Mouse (Mus musculus) gastrocnemius, postnatal 36 days (tissue): Measurements from ENCODE around the gene Fyb2. TPM values are rescaled to one million over a fixed set of nuclear protein-coding genes. Genes with fewer than 3 reads are reported as not detected.

Experiments used
- DNase-seq, 2 experiments: peaks; one replicate each; pipeline ENCODE4 v3.0.0; 2022
- intact Hi-C: fragments of 180-260 bp; cut with DNase I; formaldehyde crosslinking; loops from one replicate; pipeline ENCODE4 v1.15.1; 2025
- long read RNA-seq, 2 experiments: library from polyadenylated mRNA; stranded (forward); transcript quantifications; one replicate each; pipeline ENCODE4 v2.0.0; 2021
- total RNA-seq, 2 experiments: library from RNA; stranded (reverse); gene quantifications; 2 replicates each; pipeline ENCODE4 v1.2.3; 2021

Fyb2 gene
- under 1 TPM in 1 of 2 experiments, not detected in 1; 0.10 TPM for total RNA-seq
- long read RNA-seq, experiment 1: 0 reads
- long read RNA-seq, experiment 2: 0 reads

DNA sequence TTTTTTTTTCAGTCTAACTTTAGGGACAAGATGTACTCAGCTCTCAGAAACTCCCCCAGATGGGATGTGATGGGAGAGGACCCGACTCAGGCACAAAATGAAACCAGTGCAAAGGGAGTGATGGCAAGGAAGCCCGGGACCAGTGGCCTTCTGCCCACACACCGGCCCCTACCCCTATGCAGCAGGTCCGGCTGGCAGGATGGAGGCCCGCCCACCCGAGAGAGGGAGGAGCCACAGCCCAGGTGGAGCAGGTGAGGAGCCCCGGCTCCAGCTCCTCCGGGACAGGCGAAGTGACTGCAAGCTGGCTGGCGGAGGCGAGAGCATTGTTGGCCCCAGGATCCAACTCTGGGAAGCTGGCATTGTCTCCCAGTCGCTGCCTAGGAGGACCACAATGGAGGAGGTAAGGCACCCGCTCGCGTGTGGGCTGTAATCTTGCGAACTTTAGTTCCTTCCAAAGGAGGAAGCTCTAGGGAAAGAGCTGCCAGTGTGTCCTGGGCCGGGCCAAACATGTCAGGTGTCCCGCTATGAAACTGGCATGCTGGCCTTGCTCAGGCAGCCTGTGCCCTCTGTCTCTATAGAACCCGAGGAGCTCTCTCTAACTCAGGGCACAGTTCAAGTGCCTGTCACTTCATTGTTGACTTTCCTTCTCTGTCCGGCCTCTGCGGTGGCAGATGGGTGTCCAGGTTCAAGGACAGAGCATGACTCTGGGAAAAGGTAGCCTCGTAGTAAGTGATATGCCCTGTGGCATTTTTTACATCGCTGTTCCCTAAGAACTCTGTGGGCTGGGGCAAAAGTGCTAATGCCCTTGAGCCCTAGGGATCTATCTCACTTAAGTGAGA, at the start of gene Fyb2:
Fyb2 (plus strand) TSS at position 166 of the 839 bp plus-strand sequence.
- no peak for DNase-seq
- intact Hi-C loops: loop anchor here (2.0 kb wide), 1 partner anchor 213 kb away; no protein-coding TSS in a partner anchor

DNA sequence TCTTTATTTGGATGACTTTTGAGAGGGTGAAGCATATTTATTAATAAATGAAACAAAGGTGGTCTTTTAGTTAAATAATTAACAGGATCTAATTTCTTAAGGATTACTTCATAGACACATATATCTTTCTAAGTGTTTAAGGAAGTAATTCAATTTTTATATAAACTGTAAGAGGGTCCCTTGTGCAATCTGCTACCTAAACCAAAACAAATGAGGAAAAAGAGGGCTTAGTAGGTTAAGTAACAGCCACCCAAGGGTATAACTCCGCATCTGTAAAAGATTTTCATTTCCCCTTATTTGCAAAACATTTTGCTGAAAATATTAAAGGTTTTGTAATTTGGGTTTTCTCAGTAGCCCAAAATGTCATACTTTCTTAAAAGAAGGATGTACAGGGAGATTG, 48.9 kb upstream of the Fyb2 start:
- intact Hi-C loops: no loop called here
- no peak for DNase-seq

DNA sequence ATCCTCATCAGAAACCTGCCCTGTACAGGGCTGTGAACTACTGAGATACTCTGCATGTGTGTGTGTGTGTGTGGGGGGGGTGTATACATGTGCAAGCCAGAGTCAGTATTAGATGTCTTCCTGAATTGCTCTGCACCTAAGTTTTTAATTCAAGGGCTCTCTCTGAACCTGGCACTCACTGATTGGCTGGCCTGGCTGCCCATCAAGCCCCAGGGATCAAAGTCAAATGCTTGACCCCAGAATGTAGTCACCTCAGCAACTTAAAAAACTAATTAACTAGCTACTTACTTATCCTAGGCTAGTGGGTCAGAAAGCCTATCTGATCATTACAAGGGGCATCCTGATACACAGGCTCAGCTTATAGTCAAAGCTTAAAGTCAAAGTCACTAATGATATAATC, 43.7 kb upstream of the Fyb2 start:
- intact Hi-C loops: no loop called here
- no peak for DNase-seq

DNA sequence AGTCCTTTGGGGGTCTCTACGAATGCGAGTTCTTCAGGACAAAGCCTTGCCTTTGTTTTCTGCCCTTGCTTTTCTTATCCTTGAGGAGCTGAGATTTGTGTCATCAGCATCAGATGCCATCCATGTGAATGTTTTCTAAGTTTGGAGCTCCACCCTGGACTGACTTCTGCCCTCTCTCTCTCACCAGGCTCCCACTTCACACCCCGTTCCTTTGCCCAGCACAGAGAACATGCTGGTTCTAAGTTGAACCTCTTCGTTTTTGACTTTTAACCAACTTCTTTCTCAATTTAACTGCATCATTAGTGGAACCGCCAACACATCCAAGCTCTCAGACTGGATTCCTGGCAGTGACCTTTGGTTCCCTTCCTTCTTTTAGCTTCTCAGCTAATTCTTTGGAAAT, 43.1 kb upstream of the Fyb2 start:
- no peak for DNase-seq
- intact Hi-C loops: no loop called here

DNA sequence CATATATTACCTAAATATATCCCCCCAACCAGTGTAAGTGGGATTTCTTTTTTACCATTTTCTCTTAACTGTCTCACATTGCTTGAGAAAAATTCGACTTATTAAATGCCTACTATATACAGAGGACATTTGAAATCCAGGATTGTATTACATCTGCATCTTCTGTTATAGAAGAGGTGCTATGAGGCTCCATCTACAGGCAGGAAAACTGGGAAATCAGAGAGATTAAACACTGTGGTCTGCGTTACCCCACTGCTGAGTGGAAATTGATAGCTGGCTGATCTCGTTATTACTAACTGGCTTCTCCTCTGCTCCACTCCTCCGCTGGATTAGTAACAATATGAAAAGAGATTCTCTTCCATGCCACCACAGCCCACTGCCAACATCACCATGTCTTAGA, 37.4 kb upstream of the Fyb2 start:
- DNase-seq: no peak
- intact Hi-C loops: no loop called here

DNA sequence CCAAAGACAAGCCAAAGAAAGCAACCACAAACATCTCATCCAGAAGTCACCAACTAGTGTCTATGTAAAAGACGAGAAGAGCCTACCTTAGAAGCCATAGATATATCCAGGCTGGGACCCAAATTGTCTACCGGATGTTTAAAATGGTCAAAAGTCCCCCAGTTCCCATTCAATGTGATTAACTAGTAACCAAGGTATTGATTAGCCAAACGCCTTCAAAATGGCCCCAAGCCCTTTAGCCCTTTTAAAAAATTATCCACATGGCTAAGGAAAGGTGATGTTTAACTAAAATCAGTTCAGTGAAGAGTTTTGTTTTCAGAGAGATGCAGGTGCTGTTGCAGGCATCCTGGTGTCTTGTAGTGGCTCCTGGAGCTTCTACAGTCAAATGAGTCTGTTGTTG, 36.9 kb upstream of the Fyb2 start, which contains the start of gene C8a:
C8a (minus strand) TSS at position 76 of the 400 bp plus-strand sequence.
- DNase-seq: no peak
- intact Hi-C loops: no loop called here

DNA sequence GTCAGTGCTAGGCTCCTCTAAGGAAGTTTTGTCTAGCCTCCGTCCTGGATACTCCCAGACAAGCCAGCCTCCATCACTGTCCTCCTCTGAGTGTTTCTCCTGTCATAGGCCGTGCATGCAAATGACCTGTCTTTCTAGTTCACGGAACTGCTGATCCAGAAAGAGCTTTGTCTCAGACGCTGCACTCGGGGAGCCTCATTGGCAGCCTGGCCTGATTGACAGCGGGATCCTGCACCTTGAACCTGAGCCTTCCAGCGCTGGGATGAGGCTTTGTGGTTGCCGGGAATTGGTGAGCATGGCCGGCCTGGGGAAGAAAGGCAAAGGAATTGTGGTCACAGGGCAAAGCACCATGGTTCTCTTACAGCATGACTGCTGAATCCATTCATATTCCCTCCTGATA, 25.8 kb upstream of the Fyb2 start:
- DNase-seq: no peak
- intact Hi-C loops: no loop called here

DNA sequence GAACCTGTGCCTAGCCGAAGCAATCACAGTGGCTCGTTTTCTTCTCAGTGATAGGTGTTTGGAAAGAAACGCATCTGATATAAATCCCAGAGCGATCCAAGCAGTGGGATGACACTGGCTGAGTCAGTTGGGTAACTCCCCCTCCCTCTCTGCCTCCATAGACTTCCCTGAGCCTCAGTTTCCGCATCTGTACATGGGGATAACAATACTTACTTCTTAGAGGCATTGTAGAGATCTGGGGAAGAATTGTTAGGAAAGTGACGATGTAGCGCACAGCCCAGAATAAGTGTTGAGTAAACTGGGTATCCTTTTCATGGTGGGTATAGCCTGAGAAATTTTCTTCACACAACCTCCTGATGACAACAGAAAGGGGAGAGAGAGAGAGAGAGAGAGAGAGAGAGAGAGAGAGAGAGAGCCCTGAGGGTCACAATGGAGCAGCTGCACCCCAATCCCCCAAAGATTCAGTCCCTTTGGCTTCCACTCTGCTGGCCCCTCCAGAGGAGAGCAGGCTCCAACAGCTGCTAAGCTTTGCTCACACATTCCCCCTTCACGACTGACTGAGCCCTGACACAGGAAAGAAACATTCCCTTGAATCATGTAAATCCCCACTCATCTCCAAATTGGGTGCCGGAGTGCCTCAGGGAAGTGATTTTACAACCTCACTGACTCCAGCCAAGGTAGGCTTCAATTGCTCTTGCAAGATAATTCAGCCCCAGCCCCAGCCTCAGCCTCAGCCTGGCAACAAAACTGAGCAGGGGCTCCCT, 24.6 kb upstream of the Fyb2 start:
- DNase-seq: no peak
- intact Hi-C loops: no loop called here

DNA sequence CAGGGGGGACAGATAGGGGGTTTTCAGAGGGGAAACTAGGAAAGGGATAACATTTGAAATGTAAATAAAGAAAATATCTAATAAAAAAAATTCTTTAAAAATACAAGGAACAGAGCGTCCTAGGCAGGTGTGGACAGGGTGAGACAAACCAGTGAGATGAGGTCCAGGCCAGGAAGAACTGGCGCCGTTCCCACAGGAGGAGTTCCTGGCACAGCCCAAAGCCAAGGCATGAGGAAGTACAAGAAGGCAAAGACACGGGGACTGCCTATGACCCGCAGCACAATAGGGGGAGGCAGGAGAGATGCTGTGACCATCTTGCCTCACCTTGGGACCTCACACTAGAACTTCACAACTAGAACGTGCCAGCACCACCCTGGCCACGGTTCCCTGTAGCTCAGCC, 21.5 kb upstream of the Fyb2 start:
- intact Hi-C loops: loop anchor here (5.0 kb wide), 2 partner anchors 224 to 379 kb away; no protein-coding TSS in a partner anchor
- no peak for DNase-seq

DNA sequence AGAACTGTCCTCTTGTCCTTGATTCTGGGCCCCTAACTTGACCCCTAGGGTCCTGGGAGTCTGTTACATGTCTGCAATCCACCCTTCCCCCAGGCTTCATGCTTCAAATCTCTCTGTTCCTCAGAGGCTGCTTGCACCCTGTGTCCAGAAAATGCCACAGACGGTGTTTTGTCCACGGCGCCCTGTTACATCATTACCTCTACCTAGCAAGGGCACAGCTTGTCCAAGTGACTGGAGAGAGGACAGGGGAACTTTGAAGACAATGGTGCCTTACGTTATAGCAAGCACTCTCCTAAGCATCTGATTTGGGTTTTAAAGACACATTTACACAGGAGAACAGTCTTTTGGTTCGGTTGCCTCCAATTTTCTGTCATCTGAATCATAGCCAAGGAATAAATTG, 19.7 kb upstream of the Fyb2 start:
- intact Hi-C loops: loop anchor here (5.0 kb wide), 2 partner anchors 226 to 381 kb away; no protein-coding TSS in a partner anchor
- no peak for DNase-seq

DNA sequence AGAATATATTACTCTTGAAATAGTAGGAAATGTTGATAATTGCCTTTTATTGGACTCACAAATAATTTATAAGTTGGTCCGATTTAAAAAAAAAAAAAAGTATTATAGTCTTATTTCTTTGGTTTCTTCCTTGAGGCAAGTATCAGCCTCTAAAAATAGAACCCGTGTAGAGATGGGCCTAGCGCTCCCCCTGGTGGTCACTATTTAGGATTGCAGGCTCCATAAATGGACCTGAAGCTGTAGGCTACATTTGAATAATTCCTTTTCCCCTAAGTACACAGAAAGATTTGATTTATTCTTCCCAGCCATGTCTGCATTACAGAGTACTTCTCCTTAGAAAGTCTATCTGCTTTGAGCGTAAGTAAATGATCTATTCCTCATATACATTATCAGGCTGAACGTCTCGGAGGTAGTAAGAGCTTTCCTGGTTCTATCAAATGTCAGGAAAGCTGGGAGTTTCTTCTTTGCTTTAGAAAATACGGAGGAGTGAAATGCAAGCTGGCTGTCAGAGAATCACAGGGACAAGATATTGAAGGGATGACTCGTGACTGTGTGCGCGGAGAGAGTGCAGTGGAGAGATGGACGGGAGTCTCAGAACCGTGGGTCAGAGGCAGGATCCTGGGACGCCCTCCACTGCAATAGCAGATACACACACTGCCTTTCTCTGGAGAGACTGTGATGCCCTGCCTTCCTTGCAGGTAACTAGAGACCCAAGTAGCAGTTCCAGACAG, 19.1 kb upstream of the Fyb2 start:
- intact Hi-C loops: loop anchor here (5.0 kb wide), 2 partner anchors 227 to 382 kb away; no protein-coding TSS in a partner anchor
- peak in 1 of 2 experiments; percentile 12 for DNase-seq

DNA sequence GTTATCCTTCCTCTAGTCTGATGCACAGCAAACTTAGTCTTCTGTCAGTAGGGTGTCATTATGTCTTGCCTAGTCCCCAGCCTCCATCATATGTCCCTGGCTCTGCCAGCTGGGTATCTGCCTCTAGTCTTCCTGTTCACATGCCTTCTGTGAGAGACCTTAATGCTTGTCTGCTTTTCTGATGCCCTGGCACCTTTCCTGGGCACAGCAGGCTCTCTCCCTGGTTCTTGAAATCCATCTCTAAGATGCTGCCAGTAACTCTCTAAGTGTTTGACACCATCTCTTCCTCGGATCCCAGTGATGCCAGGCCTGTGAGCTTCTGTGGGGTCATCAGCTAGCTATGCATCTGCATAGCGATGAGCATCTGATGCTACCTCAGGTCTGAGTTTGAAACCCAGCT, 10.4 kb upstream of the Fyb2 start:
- intact Hi-C loops: no loop called here
- DNase-seq: no peak

DNA sequence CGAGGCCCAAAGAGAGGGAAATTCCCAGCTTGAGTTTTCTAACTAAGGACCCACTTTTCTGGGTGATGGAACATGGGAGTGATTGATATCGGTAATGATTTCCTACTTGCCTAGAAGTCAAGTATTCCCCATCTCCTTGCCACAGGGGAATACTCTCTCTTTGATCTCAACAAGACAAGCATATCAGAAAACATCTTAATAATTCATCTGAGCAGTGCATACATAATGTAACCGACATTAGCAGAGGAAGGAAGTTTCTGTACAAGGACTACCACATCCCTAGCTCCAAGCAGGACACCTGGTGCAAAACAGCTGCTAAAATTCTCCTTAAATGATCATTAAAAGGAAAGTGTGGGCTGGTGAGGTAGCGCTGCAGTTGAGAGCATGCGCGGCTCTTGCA, 8.2 kb upstream of the Fyb2 start:
- DNase-seq: no peak
- intact Hi-C loops: no loop called here

DNA sequence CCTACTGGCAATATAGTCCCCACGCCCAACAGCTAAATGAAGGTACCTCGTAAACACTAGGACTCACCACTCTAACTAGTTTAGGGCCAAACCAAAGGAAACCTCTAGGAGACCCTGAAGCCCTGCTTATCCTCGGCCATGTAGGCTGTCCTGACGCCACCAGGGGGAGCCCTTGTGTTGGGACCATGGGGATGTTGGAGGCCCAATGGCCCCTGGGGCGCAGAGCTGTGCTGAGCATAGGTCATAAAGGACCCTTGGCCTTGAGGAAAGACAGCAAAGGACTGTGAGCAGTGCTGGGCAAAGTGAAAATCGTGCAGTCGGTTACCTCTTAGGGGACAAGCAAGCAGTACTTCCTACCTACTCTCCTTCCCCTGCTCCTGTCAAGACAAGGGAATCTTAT, 1.6 kb upstream of the Fyb2 start:
- peak; percentile 53 to 60 for DNase-seq
- intact Hi-C loops: no loop called here

DNA sequence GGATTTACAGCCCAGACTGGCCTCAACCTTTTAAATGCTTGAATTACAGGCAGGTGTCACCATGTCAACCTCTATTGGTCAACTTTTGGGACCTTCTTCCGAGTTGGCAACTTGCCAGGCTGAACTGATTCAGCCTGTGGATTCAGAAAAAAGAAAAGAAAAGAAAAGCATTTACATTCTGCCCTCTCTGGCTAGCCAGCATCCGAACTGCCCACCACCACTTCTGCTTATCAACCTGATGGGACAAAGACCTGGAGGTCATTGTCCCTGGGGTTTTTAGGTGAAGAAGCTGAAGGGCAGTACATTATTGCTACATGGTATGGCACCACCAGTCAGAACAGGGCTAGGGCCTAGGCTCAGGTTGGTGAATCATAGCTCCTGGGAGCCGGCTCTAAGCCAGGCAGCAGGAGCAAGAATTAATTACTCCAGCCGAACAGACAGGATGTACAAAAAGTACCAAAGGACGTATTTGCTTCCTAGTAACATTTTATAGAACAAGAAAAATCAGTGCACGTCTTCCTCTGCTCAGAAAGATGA, 1.5 kb downstream of the Fyb2 start:
- DNase-seq: no peak
- intact Hi-C loops: loop anchor here (2.0 kb wide), 1 partner anchor 212 kb away; no protein-coding TSS in a partner anchor

DNA sequence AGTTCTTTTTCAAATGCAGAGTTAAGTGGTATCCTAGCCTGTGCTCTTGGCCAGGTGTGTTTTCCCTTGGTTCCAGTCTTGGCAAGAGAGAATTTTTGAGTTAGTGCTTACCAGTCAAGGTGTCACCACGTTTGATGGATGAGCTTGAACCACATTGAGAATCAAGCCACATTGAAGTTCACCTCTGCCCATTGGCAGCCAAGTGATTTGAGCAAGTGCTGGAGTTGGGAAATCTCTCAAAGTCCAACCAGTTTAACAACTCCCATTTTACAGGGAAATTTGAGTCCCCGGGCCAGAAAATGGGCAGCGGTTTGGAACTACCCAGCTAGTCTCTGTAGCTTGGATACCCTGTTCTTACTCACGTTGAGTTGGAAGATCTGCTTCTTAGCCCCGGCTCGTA, 4.8 kb downstream of the Fyb2 start:
- intact Hi-C loops: no loop called here
- no peak for DNase-seq

DNA sequence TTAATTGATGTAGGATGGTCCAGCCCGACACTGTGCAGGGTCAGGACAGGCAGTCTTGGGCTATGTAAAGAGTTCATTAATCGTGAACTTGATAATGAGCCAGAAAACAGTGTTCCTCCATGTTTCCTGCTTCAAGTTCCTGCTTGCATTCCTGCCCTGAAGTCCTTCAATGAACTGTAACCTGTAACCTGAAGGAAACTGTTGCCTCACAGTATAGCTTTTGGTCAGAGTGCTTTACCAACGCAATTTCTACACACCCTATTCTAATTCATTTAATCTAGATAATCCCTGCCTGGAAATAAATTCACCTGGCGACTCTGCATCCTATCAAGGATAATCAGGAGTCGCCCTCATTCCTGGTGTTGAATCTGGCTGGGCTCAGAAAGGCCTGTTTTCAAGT, 12.1 kb downstream of the Fyb2 start:
- DNase-seq: no peak
- intact Hi-C loops: no loop called here

DNA sequence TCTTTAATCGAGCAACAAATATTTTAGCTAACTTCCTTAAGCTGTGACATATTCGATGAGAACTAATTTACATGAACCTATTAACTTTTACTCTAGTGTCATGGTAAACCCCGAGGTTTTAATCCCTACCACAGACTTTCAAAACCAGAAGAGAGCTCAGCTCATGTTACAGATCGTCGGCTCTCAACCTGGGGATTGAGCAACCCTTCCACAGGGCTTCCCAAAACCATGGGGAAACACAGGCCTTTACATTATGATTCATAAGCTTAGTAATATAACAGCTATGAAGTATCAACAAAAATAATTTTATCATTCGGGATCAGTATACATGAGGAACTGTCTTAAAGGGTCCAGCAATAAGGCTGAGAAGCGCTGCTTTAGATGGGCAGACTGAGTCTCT, 15.9 kb downstream of the Fyb2 start:
- intact Hi-C loops: no loop called here

DNA sequence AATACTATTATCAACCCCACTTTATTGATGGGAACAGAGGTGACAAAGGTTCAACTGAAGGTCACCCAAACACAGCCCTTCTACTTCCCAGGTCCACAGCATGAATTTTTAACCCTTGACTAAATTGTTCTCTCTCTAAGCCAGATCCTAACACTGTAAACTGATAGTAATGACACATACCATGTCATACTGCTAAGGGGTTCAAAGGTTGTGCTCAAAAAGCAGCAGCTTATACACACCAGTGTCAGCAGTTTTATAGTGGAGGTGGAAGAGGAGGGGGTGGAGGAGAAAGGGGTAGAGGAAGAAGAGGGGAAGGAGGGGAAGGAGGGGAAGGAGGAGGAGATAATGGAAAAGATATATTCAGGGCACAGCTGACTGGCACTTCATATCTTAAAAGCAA, 20.4 kb downstream of the Fyb2 start:
- intact Hi-C loops: no loop called here
- DNase-seq: no peak

More for the DNA sequence above, 15.9 kb downstream of the Fyb2 start:
- DNase-seq: no peak

DNA sequence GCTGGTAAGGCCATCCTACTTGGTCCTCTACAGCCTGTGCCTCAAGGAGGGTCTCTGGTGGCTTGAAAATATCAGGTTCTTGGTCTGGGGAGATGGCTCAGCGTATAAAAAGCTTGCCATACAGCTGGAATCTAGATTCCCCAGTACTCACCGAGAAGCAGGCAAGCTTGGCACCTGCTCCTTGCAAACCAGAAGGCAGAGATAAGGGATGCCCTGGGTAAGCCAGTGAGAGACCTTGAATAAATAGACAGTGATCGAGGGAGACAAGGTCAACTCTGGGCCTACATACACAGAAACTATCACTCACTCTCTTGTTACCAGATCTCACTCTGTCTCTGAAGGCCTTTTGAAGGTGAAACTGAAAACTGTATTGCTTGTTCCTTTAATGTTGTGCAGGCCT, 21.7 kb downstream of the Fyb2 start:
- intact Hi-C loops: no loop called here
- DNase-seq: no peak
